Mouse (Mus musculus): Measurements from ENCODE around the gene Olfr201. TPM values are rescaled to one million over a fixed set of nuclear protein-coding genes. Genes with fewer than 3 reads are reported as not detected.
"Not testable (repeated sequence)": the region's sequence is repeated elsewhere in the genome, so short reads cannot be mapped to it uniquely, and the experiment has no call there.

Olfr201 gene
- polyA plus RNA-seq (2012; rRNA removed) = not detected in 2 replicates

- not testable (repeated sequence) for H3K4me1 ChIP-seq (ENCODE audit: control insufficient read depth, insufficient read depth, low read length); DNase-seq; H3K4me3 ChIP-seq (replicated peaks; ENCODE audit: extremely low read depth, low read depth, low read length)
- WGBS = 80% methylated on average over 4 of the region's 4 CpGs
Observed at GRCm38 (mm10) chr16:59272532-59272931, at the start of gene Olfr201. Olfr201 (minus strand) TSS chr16:59272632.

- Histone ChIP-seq H3K4me3 (replicated peaks; ENCODE audit: extremely low read depth, low read depth, low read length) (no peak within 1 kb of the TSS), H3K4me1 (ENCODE audit: control insufficient read depth, insufficient read depth, low read length) (no peaks in the 10 kb centered on the region)
- no peak for DNase-seq
- no peak for TF ChIP-seq CTCF (IDR thresholded peaks at IDR 0.05; ENCODE audit: insufficient read depth, low read length)
- no peak for TF ChIP-seq POLR2A (IDR thresholded peaks at IDR 0.05; ENCODE audit: borderline replicate concordance, extremely low read depth, low read depth, low read length)
Observed at GRCm38 (mm10) chr16:59318148-59318547, 45.7 kb upstream of the Olfr201 start, which contains the start of gene Olfr204. Olfr204 (minus strand) TSS chr16:59318248.

DNA sequence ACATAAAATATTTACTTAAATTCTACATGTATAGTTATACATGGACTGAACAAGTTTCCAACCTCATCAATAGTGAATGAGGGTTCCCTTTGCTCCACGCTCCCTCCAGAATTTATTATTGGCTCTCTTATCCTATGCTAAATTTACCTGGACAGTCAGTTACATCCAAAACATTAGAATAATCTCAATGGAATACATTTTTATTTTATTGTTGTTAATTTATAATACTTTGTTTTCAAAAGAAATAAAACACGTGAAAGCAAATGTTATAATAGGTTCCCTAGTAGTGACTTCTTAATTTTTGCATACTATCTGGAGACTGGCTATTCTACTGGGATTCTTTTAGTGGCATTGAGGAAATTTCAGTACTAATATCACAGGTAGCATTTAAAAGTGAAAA, 26.1 kb upstream of the Olfr201 start, which contains the start of gene Olfr203:
Gene Olfr203 (plus strand): TSS at position 301 of the 400 bp plus-strand sequence.
- TF ChIP-seq POLR2A (IDR thresholded peaks at IDR 0.05; ENCODE audit: borderline replicate concordance, extremely low read depth, low read depth, low read length) = no peak
- no peak for TF ChIP-seq CTCF (IDR thresholded peaks at IDR 0.05; ENCODE audit: insufficient read depth, low read length)
- WGBS = 81% methylated on average over 2 of the region's 2 CpGs
- H3K4me3 ChIP-seq (replicated peaks; ENCODE audit: extremely low read depth, low read depth, low read length) = no peak within 1 kb of the TSS
- DNase-seq = no peak
- no peaks in the 10 kb centered on the region for H3K4me1 ChIP-seq (ENCODE audit: control insufficient read depth, insufficient read depth, low read length)

DNA sequence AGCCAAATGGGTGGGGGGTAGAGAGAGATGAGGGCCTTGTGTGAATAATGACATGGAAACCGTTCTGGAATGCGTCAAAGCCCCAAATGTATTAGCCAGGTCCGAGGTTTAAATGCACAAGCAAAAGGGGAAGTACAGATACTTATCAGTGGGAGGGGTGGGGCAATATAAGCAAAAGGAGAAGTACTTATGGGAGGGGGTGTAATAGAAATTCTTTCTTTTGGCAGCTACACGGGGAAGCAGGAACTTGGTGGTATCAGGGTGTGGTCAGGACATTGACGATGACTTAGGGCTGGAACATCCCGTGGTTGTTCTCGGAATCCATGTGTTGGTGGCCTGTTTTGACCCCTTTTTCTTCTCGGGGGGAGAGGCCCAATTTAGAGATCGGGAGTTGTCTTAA, 15.1 kb upstream of the Olfr201 start:
- not testable (repeated sequence) for H3K4me1 ChIP-seq (ENCODE audit: control insufficient read depth, insufficient read depth, low read length); H3K4me3 ChIP-seq (replicated peaks; ENCODE audit: extremely low read depth, low read depth, low read length); DNase-seq
- WGBS = 65% methylated on average over 9 of the region's 9 CpGs

DNA sequence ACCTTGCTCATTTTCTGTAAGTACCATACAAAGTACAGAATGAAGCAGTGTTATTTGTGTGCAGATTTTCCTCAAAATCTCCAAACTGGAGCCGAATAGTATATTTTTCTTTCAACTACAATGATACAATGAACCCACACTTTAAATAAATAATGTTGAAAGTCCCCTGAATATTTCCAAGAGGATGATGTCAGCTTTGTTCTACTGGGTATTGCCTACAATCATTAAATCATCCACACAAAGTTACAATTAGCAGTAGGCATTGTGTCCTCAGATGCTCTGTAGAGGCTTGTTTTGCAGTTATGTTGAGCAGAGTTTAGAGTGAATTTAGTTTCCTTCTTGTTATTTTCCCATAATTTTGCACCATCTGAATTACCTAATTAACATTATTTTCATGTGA, 14.3 kb upstream of the Olfr201 start, which contains the start of gene Olfr202:
Gene Olfr202 (minus strand): TSS at position 101 of the 400 bp plus-strand sequence.
- DNase-seq = no peak
- TF ChIP-seq CTCF (IDR thresholded peaks at IDR 0.05; ENCODE audit: insufficient read depth, low read length) = no peak
- no peaks in the 10 kb centered on the region for H3K4me1 ChIP-seq (ENCODE audit: control insufficient read depth, insufficient read depth, low read length)
- H3K4me3 ChIP-seq (replicated peaks; ENCODE audit: extremely low read depth, low read depth, low read length) = no peak within 1 kb of the TSS
- WGBS = 72% methylated on average over 1 of the region's 1 CpGs

DNA sequence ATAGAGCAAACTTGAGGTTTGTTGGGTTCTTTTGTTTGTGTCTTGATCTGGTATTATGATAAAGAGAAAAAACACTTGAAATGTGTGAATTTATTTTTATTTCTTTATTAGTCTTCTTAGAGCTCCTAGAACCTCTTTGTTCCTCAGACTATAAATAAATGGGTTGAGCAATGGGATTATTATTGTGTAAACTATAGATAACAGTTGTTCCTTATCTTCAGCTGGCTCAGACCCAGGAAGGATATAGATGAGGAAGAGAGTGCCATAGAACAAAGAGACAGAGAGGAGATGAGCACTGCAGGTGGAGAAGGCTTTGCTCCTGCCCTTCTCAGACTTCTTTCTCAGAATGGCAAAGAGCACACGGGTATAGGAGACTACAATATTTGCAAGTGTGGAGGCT, 11.0 kb upstream of the Olfr201 start:
- H3K4me3 ChIP-seq (replicated peaks; ENCODE audit: extremely low read depth, low read depth, low read length) = no peak overlapping the region
- DNase-seq = no peak
- no peaks in the 10 kb centered on the region for H3K4me1 ChIP-seq (ENCODE audit: control insufficient read depth, insufficient read depth, low read length)
- TF ChIP-seq CTCF (IDR thresholded peaks at IDR 0.05; ENCODE audit: insufficient read depth, low read length) (no peak), POLR2A (IDR thresholded peaks at IDR 0.05; ENCODE audit: borderline replicate concordance, extremely low read depth, low read depth, low read length) (no peak)
- WGBS = 38% methylated on average over 1 of the region's 1 CpGs

GRCm38 (mm10) chr16:59280542-59280941, 8.1 kb upstream of the Olfr201 start:
- Histone ChIP-seq H3K4me3 (replicated peaks; ENCODE audit: extremely low read depth, low read depth, low read length) (no peak overlapping the region), H3K4me1 (ENCODE audit: control insufficient read depth, insufficient read depth, low read length) (no peaks in the 10 kb centered on the region)
- TF ChIP-seq CTCF (IDR thresholded peaks at IDR 0.05; ENCODE audit: insufficient read depth, low read length) (no peak), POLR2A (IDR thresholded peaks at IDR 0.05; ENCODE audit: borderline replicate concordance, extremely low read depth, low read depth, low read length) (no peak)
- no peak for DNase-seq
- WGBS = 51% methylated on average over 3 of the region's 3 CpGs

GRCm38 (mm10) chr16:59269097-59269496, 3.3 kb downstream of the Olfr201 start:
- not testable (repeated sequence) for DNase-seq; H3K4me3 ChIP-seq (replicated peaks; ENCODE audit: extremely low read depth, low read depth, low read length); H3K4me1 ChIP-seq (ENCODE audit: control insufficient read depth, insufficient read depth, low read length)
- 53% methylated on average over 4 of the region's 4 CpGs for WGBS

DNA sequence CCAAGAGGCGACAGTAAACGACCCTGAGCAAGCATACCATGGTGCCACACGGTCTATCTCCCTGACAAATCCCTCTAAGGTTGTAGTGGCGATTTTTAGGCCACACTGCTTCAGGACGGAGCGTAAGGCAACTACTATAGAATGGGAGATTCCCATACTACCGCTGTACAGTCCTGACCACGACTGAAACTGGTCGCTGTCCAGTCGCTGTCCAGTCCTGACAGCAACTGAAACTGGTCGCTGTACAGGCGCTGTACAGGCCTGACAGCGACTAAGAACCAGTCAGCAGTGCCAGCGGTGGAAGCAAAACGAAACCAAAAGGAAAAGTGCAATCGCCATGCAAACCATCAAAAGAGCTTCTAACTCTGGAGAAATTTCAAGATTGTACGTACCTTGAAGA, 22.7 kb downstream of the Olfr201 start:
- no peaks in the 10 kb centered on the region for H3K4me1 ChIP-seq (ENCODE audit: control insufficient read depth, insufficient read depth, low read length)
- no peak overlapping the region for H3K4me3 ChIP-seq (replicated peaks; ENCODE audit: extremely low read depth, low read depth, low read length)
- no peak for DNase-seq
- WGBS = 83% methylated on average over 17 of the region's 17 CpGs
- TF ChIP-seq POLR2A (IDR thresholded peaks at IDR 0.05; ENCODE audit: borderline replicate concordance, extremely low read depth, low read depth, low read length) = no peak
- TF ChIP-seq CTCF (IDR thresholded peaks at IDR 0.05; ENCODE audit: insufficient read depth, low read length) = no peak

DNA sequence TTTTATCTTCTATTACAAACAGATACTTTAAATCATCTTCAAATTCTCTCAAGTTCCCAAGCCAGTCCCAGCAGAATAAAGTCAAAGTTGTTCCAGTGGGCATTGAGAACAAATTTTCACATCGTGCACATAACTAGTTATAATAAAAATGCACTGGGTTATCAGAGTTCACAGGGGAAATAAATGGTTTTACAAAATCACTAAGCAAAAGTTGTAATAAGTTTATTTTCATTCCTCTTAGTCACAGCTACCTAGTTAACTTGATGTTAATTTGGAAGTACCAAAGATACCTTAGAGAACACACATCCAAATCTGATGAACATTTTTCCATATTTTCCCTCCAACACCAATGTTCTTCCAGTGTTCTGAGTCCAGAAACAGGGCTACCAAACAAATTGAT, 52.8 kb downstream of the Olfr201 start, which contains the start of gene Olfr199:
Gene Olfr199 (minus strand): TSS at position 101 of the 400 bp plus-strand sequence.
- not testable (repeated sequence) for H3K4me1 ChIP-seq (ENCODE audit: control insufficient read depth, insufficient read depth, low read length)
- 62% methylated on average over 1 of the region's 1 CpGs for WGBS

DNA sequence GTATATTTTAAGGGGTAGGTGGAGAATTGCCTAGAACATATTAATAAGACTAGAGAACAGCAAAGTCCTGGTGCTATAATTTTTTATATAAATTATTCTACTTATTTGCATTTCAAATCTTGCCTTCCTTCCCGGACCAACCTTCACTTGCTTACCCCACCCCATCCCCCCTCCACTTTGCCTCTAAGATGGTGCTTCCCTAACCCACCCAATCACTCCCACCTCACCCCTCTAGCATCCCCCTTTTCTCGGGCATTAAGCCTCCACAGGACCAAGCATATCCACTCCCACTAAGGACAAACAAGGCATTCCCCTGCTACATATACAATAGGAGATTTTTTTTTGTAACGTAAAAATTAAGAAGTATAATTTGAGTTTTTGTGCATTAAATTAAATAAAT, 54.6 kb downstream of the Olfr201 start:
- not testable (repeated sequence) for H3K4me1 ChIP-seq (ENCODE audit: control insufficient read depth, insufficient read depth, low read length); DNase-seq; H3K4me3 ChIP-seq (replicated peaks; ENCODE audit: extremely low read depth, low read depth, low read length)
- 62% methylated on average over 3 of the region's 3 CpGs for WGBS

More for the DNA sequence above, 52.8 kb downstream of the Olfr201 start, which contains the start of gene Olfr199:
- H3K4me3 ChIP-seq (replicated peaks; ENCODE audit: extremely low read depth, low read depth, low read length); DNase-seq: not testable (repeated sequence)

Other genes with a start within 250 kb of the Olfr201 start
- not detected in 2 replicates for gene Olfr186, start 242.3 kb downstream of the Olfr201 start, polyA plus RNA-seq (2012; rRNA removed)
- not detected in 2 replicates for gene Olfr187, start 232.9 kb downstream of the Olfr201 start, polyA plus RNA-seq (2012; rRNA removed)
- not detected in 2 replicates for gene Olfr190, start 194.6 kb downstream of the Olfr201 start, polyA plus RNA-seq (2012; rRNA removed)
- not detected in 2 replicates for gene Olfr191, start 182.8 kb downstream of the Olfr201 start, polyA plus RNA-seq (2012; rRNA removed)
- not detected in 2 replicates for gene Olfr193, start 160.8 kb downstream of the Olfr201 start, polyA plus RNA-seq (2012; rRNA removed)
- not detected in 2 replicates for gene Olfr194, start 151.6 kb downstream of the Olfr201 start, polyA plus RNA-seq (2012; rRNA removed)
- gene Olfr195, start 125.6 kb downstream of the Olfr201 start, polyA plus RNA-seq (2012; rRNA removed) = not detected in 2 replicates
- gene Olfr196, start 102.2 kb downstream of the Olfr201 start, polyA plus RNA-seq (2012; rRNA removed) = not detected in 2 replicates
- gene Olfr198, start 69.1 kb downstream of the Olfr201 start, polyA plus RNA-seq (2012; rRNA removed) = not detected in 2 replicates
- gene Olfr199, start 52.9 kb downstream of the Olfr201 start, polyA plus RNA-seq (2012; rRNA removed) = not detected in 2 replicates
- not detected in 2 replicates for gene Olfr202, start 14.2 kb upstream of the Olfr201 start, polyA plus RNA-seq (2012; rRNA removed)
- not detected in 2 replicates for gene Olfr203, start 26.2 kb upstream of the Olfr201 start, polyA plus RNA-seq (2012; rRNA removed)
- not detected in 2 replicates for gene Olfr204, start 45.6 kb upstream of the Olfr201 start, polyA plus RNA-seq (2012; rRNA removed)
- not detected in 2 replicates for gene Olfr205, start 58.5 kb upstream of the Olfr201 start, polyA plus RNA-seq (2012; rRNA removed)
- not detected in 2 replicates for gene Olfr206, start 76.6 kb upstream of the Olfr201 start, polyA plus RNA-seq (2012; rRNA removed)
- not detected in 2 replicates for gene Olfr209, start 91.4 kb upstream of the Olfr201 start, polyA plus RNA-seq (2012; rRNA removed)
- gene Gabrr3, start 134.7 kb upstream of the Olfr201 start, polyA plus RNA-seq (2012; rRNA removed) = not detected in 2 replicates
- gene Riox2, start 199.1 kb upstream of the Olfr201 start, polyA plus RNA-seq (2012; rRNA removed) = 4.4 and 7.0 TPM in 2 replicates